Mouse (Mus musculus) forebrain, embryonic 14.5 days (tissue): ENCODE results near the gene Actr6. TPM values are rescaled to one million over a fixed set of nuclear protein-coding genes. Genes with fewer than 3 reads are reported as not detected.

Experiments used
- ATAC-seq: fragments of 200-750 bp; cut with Nextera tagmentation; 2 replicates; pipeline ENCODE4 v1.8.0; 2017; ENCODE audit warnings: mild to moderate bottlenecking, moderate library complexity
- DNase-seq: peaks from one replicate; pipeline ENCODE4 v3.0.0-alpha.2; 2015; ENCODE audit warnings: low spot score
- H3K27ac ChIP-seq: fragments of 300-500 bp; sonication (generic); 2 replicates; pipeline ENCODE4 v1.5.1; 2014; ENCODE audit warnings: low read depth, mild to moderate bottlenecking, control low read depth, low read length, moderate library complexity
- H3K27me3 ChIP-seq: fragments of 300-500 bp; sonication (generic); replicated peaks from 2 replicates; pipeline ENCODE4 v1.6.1; 2014; ENCODE audit warnings: low read length, control low read depth, mixed read lengths; ENCODE audit not compliant: control insufficient read depth, insufficient read depth
- H3K36me3 ChIP-seq: fragments of 300-500 bp; sonication (generic); 2 replicates; pipeline ENCODE4 v1.6.1; 2014; ENCODE audit warnings: low read length, control low read depth; ENCODE audit not compliant: control insufficient read depth, insufficient read depth
- H3K4me1 ChIP-seq: fragments of 300-500 bp; sonication (generic); 2 replicates; pipeline ENCODE4 v1.6.1; 2014; ENCODE audit warnings: antibody characterized with exemption, low read length, control low read depth; ENCODE audit not compliant: control insufficient read depth, insufficient read depth
- H3K4me2 ChIP-seq: fragments of 300-500 bp; sonication (generic); 2 replicates; pipeline ENCODE4 v1.6.1; 2014; ENCODE audit warnings: mild to moderate bottlenecking, control low read depth, low read length
- H3K4me3 ChIP-seq: fragments of 300-500 bp; sonication (generic); 2 replicates; pipeline ENCODE4 v1.5.1; 2014; ENCODE audit warnings: low read depth, low read length, control low read depth
- H3K9ac ChIP-seq: fragments of 300-500 bp; sonication (generic); 2 replicates; pipeline ENCODE4 v1.6.1; 2014; ENCODE audit warnings: mild to moderate bottlenecking, low read length, control low read depth, moderate library complexity
- H3K9me3 ChIP-seq: fragments of 300-500 bp; sonication (generic); replicated peaks from 2 replicates; pipeline ENCODE4 v1.6.1; 2016; ENCODE audit warnings: low read length, control low read depth, mixed read lengths; ENCODE audit not compliant: control insufficient read depth
- WGBS: fragments of 180-500 bp; shearing (Covaris S2); extraction: QIAGEN DNeasy Blood & Tissue Kit; methylation state at CpG from one replicate; pipeline ENCODE4 v1.1.7; 2014; 5-methylcytosine and 5-hydroxymethylcytosine counted together
- polyA plus RNA-seq: library from polyadenylated mRNA; unstranded; fragments of >200 nt; fragmentation: Nextera tagmentation; extraction: Ambion mirVana; gene quantifications from 2 replicates; pipeline ENCODE4 v1.2.1, GENCODE M21; 2014

The Actr6 gene
- polyA plus RNA-seq, 1 experiment from 2014 or later: 63.3 TPM

- ATAC-seq (no peak), DNase-seq (no peak)
- Histone ChIP-seq H3K27ac (no peak overlapping the region), H3K9me3 (no peaks in the 10 kb centered on the region), H3K9ac (no peak overlapping the region), H3K4me1 (no peaks in the 10 kb centered on the region), H3K4me2 (no peak overlapping the region), H3K36me3 (no peaks in the 10 kb centered on the region), H3K4me3 (no peak overlapping the region), H3K27me3 (no peaks in the 10 kb centered on the region)
- 92% methylated on average over 4 of the region's 4 CpGs for WGBS
Measured at GRCm38 (mm10) chr10:89755231-89755630, 23.1 kb upstream of the Actr6 start.

DNA sequence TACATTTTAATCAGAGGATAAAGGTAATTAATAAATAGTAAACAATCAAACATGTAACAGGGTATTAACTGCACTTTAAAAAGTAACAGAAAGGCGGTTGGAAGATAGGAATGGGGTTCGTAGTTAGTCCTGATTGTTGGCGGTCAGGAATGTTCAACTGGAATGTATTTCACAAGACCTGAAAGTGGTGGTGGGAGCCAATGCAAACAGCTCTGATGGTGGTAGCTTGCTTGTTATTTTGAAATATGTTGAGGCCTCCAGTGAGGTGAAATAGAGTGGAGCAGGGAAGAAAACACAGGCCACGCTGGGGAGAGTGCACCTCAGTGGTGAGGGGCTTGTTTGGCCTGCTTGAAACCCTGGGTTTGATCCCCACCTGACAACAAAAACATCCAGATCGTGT, 19.0 kb upstream of the Actr6 start:
- H3K9ac ChIP-seq: no peak overlapping the region
- H3K9me3 ChIP-seq: no peaks in the 10 kb centered on the region
- 89% methylated on average over 5 of the region's 5 CpGs for WGBS
- H3K36me3 ChIP-seq: no peaks in the 10 kb centered on the region
- DNase-seq (no peak), ATAC-seq (no peak)
- H3K27ac ChIP-seq: no peak overlapping the region
- H3K4me1 ChIP-seq: 0 out of 2 replicates have a peak, but pooled peaks cover 3% of the 10 kb centered on the region
- H3K4me2 ChIP-seq: no peak overlapping the region
- H3K4me3 ChIP-seq: no peak overlapping the region
- no peaks in the 10 kb centered on the region for H3K27me3 ChIP-seq

- Histone ChIP-seq H3K9ac (no peak overlapping the region), H3K9me3 (no peaks in the 10 kb centered on the region), H3K27me3 (no peaks in the 10 kb centered on the region), H3K27ac (no peak overlapping the region), H3K4me3 (no peak overlapping the region), H3K4me1 (0 out of 2 replicates have a peak, but pooled peaks cover 3% of the 10 kb centered on the region), H3K4me2 (no peak overlapping the region), H3K36me3 (no peaks in the 10 kb centered on the region)
- WGBS: 96% methylated on average over 2 of the region's 2 CpGs
- ATAC-seq (no peak), DNase-seq (no peak)
Measured at GRCm38 (mm10) chr10:89748619-89749018, 16.5 kb upstream of the Actr6 start.

GRCm38 (mm10) chr10:89747911-89748310, 15.8 kb upstream of the Actr6 start:
- Histone ChIP-seq H3K9me3 (no peaks in the 10 kb centered on the region), H3K4me2 (no peak overlapping the region), H3K27ac (no peak overlapping the region), H3K27me3 (no peaks in the 10 kb centered on the region), H3K4me1 (0 out of 2 replicates have a peak, but pooled peaks cover 3% of the 10 kb centered on the region), H3K36me3 (no peaks in the 10 kb centered on the region), H3K9ac (no peak overlapping the region), H3K4me3 (no peak overlapping the region)
- ATAC-seq (no peak), DNase-seq (no peak)
- 94% methylated on average over 1 of the region's 1 CpGs for WGBS

- H3K4me2 ChIP-seq: no peak overlapping the region
- no peak overlapping the region for H3K9ac ChIP-seq
- no peak for DNase-seq
- H3K27ac ChIP-seq: no peak overlapping the region
- no peaks in the 10 kb centered on the region for H3K27me3 ChIP-seq
- 0 out of 2 replicates have a peak, but pooled peaks cover 3% of the 10 kb centered on the region for H3K4me1 ChIP-seq
- no peaks in the 10 kb centered on the region for H3K9me3 ChIP-seq
- H3K4me3 ChIP-seq: no peak overlapping the region
- no peak for ATAC-seq
- WGBS: 93% methylated on average over 8 of the region's 8 CpGs
- H3K36me3 ChIP-seq: no peaks in the 10 kb centered on the region
Measured at GRCm38 (mm10) chr10:89747221-89747905, 15.3 kb upstream of the Actr6 start.

DNA sequence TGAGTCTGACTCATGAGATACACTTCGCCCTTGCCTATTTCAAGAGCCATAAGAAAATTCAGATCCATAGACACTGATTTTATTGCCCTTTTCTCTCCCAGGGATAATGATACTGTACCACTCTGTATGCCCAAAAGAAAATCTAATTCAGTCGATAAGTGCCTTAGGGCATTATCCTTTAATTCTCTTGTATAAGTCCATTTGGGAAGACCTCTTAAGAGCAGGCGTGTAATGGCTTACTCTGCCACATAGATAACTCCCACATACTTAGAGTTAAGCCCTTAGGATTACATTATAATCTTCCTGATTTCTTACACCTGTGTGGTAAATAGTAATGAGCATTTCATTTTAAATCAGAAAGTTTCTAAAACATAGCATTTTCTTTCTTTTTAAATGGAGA, 14.5 kb upstream of the Actr6 start:
- Histone ChIP-seq H3K27me3 (no peaks in the 10 kb centered on the region), H3K4me1 (0 out of 2 replicates have a peak, but pooled peaks cover 3% of the 10 kb centered on the region), H3K9ac (no peak overlapping the region), H3K4me3 (no peak overlapping the region), H3K9me3 (no peaks in the 10 kb centered on the region), H3K36me3 (no peaks in the 10 kb centered on the region), H3K27ac (no peak overlapping the region), H3K4me2 (peak overlapping the region; percentile 6; the same call in 1 of the 2 replicates)
- WGBS: 80% methylated on average over 3 of the region's 3 CpGs
- DNase-seq: no peak
- ATAC-seq: no peak

DNA sequence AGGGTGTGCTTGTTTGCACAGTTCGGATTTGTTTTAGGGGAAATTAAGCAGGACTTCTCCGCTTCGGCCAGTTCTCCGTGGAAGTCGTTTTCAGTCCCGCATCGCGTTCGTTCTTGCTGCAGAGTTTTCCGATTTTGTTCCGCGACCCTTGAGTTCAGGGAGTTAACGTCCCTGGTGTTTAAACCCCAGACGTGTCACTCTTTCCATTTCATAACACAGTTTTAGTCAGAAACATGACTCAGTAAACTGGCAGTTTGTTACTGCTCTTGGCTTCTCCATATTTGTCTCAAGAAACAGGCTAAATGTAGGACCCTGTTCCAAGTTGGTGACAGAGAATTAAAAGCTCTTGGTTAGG, 13.5 kb upstream of the Actr6 start:
- Histone ChIP-seq H3K4me3 (peak overlapping the region; percentile 64), H3K4me2 (peak overlapping the region; percentile 70), H3K36me3 (no peaks in the 10 kb centered on the region), H3K27ac (peak overlapping the region; percentile 86; the same call in 1 of the 2 replicates), H3K27me3 (no peaks in the 10 kb centered on the region), H3K4me1 (0 out of 2 replicates have a peak, but pooled peaks cover 3% of the 10 kb centered on the region), H3K9me3 (no peaks in the 10 kb centered on the region), H3K9ac (peak overlapping the region; percentile 75)
- WGBS: under 1% methylated on average over 14 of the region's 14 CpGs
- ATAC-seq: no peak
- no peak for DNase-seq

GRCm38 (mm10) chr10:89744871-89745665, 13.0 kb upstream of the Actr6 start, which contains the start of gene Uhrf1bp1l:
Gene Uhrf1bp1l (plus strand): TSS chr10:89744991.
- peak within 1 kb of the TSS; percentile 86 for H3K27ac ChIP-seq
- WGBS: 1% methylated on average over 78 of the region's 85 CpGs
- peak within 1 kb of the TSS; percentile 75 for H3K9ac ChIP-seq

GRCm38 (mm10) chr10:89744341-89744740, 12.2 kb upstream of the Actr6 start:
- no peaks in the 10 kb centered on the region for H3K36me3 ChIP-seq
- H3K27me3 ChIP-seq: no peaks in the 10 kb centered on the region
- 0 out of 2 replicates have a peak, but pooled peaks cover 3% of the 10 kb centered on the region for H3K4me1 ChIP-seq
- DNase-seq (no peak), ATAC-seq (no peak)
- H3K4me3 ChIP-seq: peak overlapping the region; percentile 64
- H3K9ac ChIP-seq: no peak overlapping the region
- WGBS: 29% methylated on average over 3 of the region's 3 CpGs
- H3K27ac ChIP-seq: no peak overlapping the region
- H3K9me3 ChIP-seq: no peaks in the 10 kb centered on the region
- H3K4me2 ChIP-seq: peak overlapping the region; percentile 70

More at GRCm38 (mm10) chr10:89744871-89745665, 13.0 kb upstream of the Actr6 start, which contains the start of gene Uhrf1bp1l:
- H3K4me2 ChIP-seq: peak within 1 kb of the TSS; percentile 70
- no peaks in the 10 kb centered on the region for H3K36me3 ChIP-seq
- ATAC-seq: peak; percentile 97
- no peaks in the 10 kb centered on the region for H3K27me3 ChIP-seq
- peak; percentile 93 for DNase-seq
- no peaks in the 10 kb centered on the region for H3K9me3 ChIP-seq
- H3K4me3 ChIP-seq: peak within 1 kb of the TSS; percentile 64
- H3K4me1 ChIP-seq: 0 out of 2 replicates have a peak, but pooled peaks cover 3% of the 10 kb centered on the region
